Mouse (Mus musculus) large intestine, adult 2 months (tissue): ENCODE data around the gene Hsd17b12. TPM values are rescaled to one million over a fixed set of nuclear protein-coding genes. Genes with fewer than 3 reads are reported as not detected.

ENCODE experiments used
- DNase-seq: peaks from one replicate; pipeline ENCODE4 v3.0.0-alpha.2; 2012; ENCODE audit warnings: low read depth, low spot score
- WGBS: fragments of 180-500 bp; shearing (Covaris S2); methylation state at CpG from one replicate; pipeline ENCODE4 v1.1.7; 2018; 5-methylcytosine and 5-hydroxymethylcytosine counted together
- polyA plus RNA-seq: library from polyadenylated mRNA; depleted of rRNA; stranded (reverse); fragments of >200 nt; gene quantifications from 2 replicates; pipeline ENCODE4 v1.2.3, GENCODE M21; 2012; rRNA removed

Hsd17b12 gene
- polyA plus RNA-seq, 1 experiment: 39.0 TPM

- DNase-seq: no peak
Observed at GRCm38 (mm10) chr2:94030602-94031001, 127.2 kb downstream of the Hsd17b12 start.

DNA sequence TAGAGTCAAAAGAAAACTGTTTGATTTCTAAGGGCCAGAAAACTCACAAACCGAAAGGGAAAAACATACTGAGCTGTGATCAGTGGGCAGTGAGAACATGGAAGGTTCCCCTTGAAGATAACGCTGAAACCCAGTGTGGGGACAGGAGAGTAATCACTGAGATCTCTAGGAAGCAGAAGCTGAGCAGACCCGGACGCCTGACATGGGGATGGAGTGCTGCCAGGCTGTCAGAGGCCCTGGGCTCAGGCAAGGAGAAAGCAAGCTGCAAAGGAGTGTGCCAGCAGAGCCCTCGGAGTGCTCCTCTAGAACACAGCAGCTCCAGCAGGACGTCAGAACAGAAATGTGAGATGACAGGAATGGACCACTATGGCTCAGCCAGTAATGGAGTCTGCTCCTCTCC is 133.1 kb downstream of the Hsd17b12 start:
- DNase-seq: no peak
- WGBS: 40% methylated on average over 6 of the region's 6 CpGs

GRCm38 (mm10) chr2:94010335-94011291 is 147.2 kb downstream of the Hsd17b12 start, which contains the start of gene Alkbh3:
Gene Alkbh3, minus strand, starts transcription at chr2:94010807.
- DNase-seq: peak; percentile 76
- WGBS: 6% methylated on average over 47 of the region's 47 CpGs

GRCm38 (mm10) chr2:94002331-94002730 is 155.4 kb downstream of the Hsd17b12 start:
- DNase-seq: peak; percentile 42
- WGBS: 8% methylated on average over 2 of the region's 2 CpGs

GRCm38 (mm10) chr2:94001918-94002317 is 155.8 kb downstream of the Hsd17b12 start:
- DNase-seq: no peak
- 80% methylated on average over 4 of the region's 4 CpGs for WGBS

DNA sequence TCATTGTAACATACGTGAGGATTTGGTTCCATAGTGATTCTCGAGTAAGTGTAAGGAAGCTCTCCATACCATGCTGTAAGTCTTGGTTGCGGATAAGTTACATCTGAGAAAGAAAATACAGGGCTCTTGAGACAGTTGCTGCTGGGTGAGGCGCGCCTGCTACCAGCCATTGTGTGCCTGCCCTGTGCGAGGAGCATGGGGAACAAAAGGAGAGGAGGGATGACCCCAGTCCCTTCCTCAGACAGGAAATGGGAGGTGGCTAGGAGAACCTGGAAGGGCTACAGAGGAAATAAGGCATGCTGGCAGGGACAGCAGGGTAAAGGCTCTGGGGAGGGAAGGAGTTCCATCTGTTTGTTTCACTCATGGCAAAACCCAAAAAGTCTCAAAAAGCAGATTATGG is 156.4 kb downstream of the Hsd17b12 start:
- 92% methylated on average over 6 of the region's 6 CpGs for WGBS
- DNase-seq: no peak

GRCm38 (mm10) chr2:93996254-93996653 is 161.5 kb downstream of the Hsd17b12 start, which contains the start of gene Gm27027:
Gene Gm27027, minus strand, starts transcription at chr2:93996354.
- no peak for DNase-seq
- 91% methylated on average over 6 of the region's 6 CpGs for WGBS

DNA sequence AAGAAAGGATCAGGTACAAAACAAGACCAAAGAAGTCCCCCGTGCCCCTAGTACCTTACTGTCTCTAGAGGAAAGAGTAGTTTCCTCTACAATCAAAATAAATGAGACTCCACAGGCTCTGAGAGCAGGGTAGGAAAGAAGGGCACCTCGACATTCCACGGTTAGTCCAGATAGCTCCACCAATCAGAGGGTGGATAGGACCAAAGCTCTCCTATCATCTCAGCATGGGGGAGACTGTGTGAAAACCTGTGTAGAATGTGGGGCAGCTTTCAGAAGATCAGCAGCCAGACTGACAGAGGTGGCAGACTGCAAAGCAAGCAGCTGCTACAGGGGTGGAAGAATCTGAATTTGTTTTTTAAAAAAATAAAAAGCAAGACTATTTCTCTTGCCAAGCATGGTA is 165.0 kb downstream of the Hsd17b12 start:
- DNase-seq: no peak
- WGBS: 81% methylated on average over 3 of the region's 3 CpGs

DNA sequence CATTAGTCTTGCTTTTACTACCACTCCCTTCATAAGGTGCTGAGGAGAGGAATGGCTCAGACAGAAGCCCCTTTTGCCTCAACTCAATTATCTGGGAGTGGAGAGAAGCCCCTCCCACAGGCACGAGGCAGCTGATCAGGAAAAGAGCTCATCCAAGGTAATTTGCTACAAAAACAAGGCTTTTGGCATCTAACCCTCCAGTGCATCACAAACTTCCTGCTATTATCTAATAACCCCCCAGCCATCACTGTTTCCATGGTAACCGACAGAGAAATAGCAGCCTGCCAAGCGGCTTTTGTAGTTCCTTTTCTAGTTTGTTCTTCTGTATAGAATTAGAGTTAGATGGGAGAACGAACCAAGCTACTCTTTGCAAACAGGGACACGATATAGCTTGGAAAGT is 165.5 kb downstream of the Hsd17b12 start:
- no peak for DNase-seq
- WGBS: 73% methylated on average over 5 of the region's 5 CpGs

DNA sequence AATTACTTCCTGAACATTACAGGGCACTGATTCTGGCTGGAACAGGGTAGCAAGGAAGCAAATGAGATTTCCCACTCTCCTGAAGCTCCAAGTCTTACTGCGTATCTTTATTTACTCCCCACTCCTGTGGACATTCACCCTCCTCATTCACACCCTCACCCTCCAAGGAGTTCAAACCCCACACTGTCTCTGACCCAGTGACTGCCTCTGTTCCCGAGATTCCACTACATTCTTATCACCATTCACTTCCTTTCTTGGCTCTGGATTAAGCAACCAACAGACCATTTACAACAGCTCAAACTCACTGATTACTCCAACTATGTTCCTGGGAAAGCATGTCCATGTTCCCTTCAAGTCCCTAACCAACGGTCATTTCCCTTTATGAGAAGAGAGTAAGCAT is 166.4 kb downstream of the Hsd17b12 start:
- 73% methylated on average over 3 of the region's 3 CpGs for WGBS
- no peak for DNase-seq

- 72% methylated on average over 2 of the region's 2 CpGs for WGBS
Observed at GRCm38 (mm10) chr2:93988440-93988839, 169.3 kb downstream of the Hsd17b12 start.

More at GRCm38 (mm10) chr2:93988440-93988839, 169.3 kb downstream of the Hsd17b12 start:
- no peak for DNase-seq

Other genes starting within 250 kb of the Hsd17b12 start
- 14.9 and 17.2 TPM in 2 replicates for gene Gm13889, start 200.8 kb downstream of the Hsd17b12 start, polyA plus RNA-seq
- gene Gm27027, start 161.6 kb downstream of the Hsd17b12 start, polyA plus RNA-seq: not detected in 2 replicates
- 47.0 and 52.2 TPM in 2 replicates for gene Alkbh3, start 147.2 kb downstream of the Hsd17b12 start, polyA plus RNA-seq
- gene Ttc17, start 248.7 kb upstream of the Hsd17b12 start, polyA plus RNA-seq: 14.6 and 20.7 TPM in 2 replicates